Mouse (Mus musculus): ENCODE measurements around the gene Nt5e. TPM values are rescaled to one million over a fixed set of nuclear protein-coding genes. Genes with fewer than 3 reads are reported as not detected.
"Not testable (repeated sequence)": the region's sequence is repeated elsewhere in the genome, so short reads cannot be mapped to it uniquely, and the experiment has no call there.

Gene Nt5e
- polyA plus RNA-seq (2015; fragmentation: Nextera tagmentation; extraction: Ambion mirVana), result 1.3 and 2.1 TPM in 2 replicates

DNA sequence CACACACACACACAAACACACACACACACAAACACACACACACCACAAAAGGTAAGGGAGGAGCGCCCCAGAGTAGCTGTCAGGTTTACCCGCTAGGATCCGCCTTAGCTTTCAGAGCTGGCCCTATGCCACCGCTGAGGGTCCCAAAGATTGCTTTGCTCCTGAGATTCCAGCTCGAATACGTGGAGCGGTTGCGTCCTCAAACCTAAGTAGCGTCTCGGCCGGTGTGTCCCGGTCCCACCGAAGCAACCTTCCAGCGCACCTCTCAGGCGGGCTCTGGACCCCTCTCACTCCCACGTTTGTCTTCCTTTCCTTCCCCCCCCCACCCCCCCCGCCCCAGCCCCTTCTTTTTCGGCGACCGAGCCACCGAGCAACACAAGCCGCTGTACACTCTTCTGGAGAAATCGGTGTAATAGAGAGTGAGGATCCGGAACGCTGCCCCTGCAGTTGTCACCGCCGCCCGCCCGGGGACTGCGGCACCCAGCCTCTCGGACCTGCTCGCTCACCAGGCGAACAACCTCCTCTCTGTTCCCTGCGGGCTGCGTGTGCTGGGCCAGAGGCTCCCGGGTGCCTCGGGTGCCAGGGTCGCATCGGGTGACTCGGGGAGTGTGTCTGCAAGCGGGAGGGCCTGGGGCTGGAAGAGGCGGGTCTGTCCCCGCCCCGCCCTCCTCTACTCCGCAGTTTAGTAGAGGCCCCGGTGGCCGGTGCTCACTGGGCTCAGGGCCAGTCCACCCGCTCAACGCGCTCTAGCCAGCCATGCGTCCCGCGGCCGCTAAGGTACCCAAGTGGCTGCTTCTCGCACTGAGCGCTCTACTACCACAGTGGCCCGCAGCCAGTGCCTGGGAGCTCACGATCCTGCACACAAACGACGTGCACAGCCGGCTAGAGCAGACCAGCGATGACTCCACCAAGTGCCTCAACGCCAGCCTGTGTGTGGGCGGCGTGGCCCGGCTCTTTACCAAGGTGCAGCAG lies at the start of gene Nt5e:
TSS of gene Nt5e (plus strand) at position 268 of the 972 bp plus-strand sequence.
- ATAC-seq, result peak; percentile 93
- Histone ChIP-seq H3K9ac (ENCODE audit: low read depth, low read length) (peak within 1 kb of the TSS; percentile 76), H3K4me3 (ENCODE audit: low read length) (peak within 1 kb of the TSS; percentile 60), H3K27me3 (replicated peaks; ENCODE audit: control insufficient read depth, insufficient read depth, low read length) (0 out of 2 replicates have a peak, but pooled peaks cover 4% of the 10 kb centered on the region), H3K27ac (ENCODE audit: low read depth, low read length) (no peak within 1 kb of the TSS), H3K4me1 (ENCODE audit: control insufficient read depth, insufficient read depth, low read depth, low read length) (no peaks in the 10 kb centered on the region), H3K9me3 (ENCODE audit: control insufficient read depth, low read length) (no peaks in the 10 kb centered on the region), H3K4me2 (ENCODE audit: low read length) (peak within 1 kb of the TSS; percentile 88), H3K36me3 (ENCODE audit: control insufficient read depth, insufficient read depth, low read length) (no peaks in the 10 kb centered on the region)
- WGBS, result under 1% methylated on average over 53 of the region's 66 CpGs

DNA sequence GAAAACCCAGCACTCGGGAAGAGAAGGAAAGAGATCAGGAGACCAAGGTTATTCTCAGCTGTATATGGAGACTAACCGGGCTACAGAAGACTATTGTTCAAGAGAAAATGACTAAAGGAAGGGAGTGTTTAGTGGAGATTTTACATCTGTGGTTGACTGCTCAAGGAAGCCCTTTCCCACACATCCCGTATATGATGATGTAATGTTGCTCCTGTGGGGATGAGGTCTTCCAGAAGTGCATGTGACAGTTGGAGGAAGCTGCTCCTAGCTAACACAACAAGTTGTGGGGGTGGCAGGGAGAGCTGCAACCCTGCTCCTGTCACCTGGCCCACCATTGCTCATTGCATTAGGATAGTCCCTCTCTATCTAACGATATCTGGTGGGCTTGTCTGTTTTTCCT lies 49.4 kb upstream of the Nt5e start:
- Histone ChIP-seq H3K9ac (ENCODE audit: low read depth, low read length) (no peak overlapping the region), H3K36me3 (ENCODE audit: control insufficient read depth, insufficient read depth, low read length) (no peaks in the 10 kb centered on the region), H3K27ac (ENCODE audit: low read depth, low read length) (no peak overlapping the region), H3K4me2 (ENCODE audit: low read length) (no peak overlapping the region), H3K4me3 (ENCODE audit: low read length) (no peak overlapping the region), H3K4me1 (ENCODE audit: control insufficient read depth, insufficient read depth, low read depth, low read length) (no peaks in the 10 kb centered on the region), H3K9me3 (ENCODE audit: control insufficient read depth, low read length) (no peaks in the 10 kb centered on the region), H3K27me3 (replicated peaks; ENCODE audit: control insufficient read depth, insufficient read depth, low read length) (no peaks in the 10 kb centered on the region)
- WGBS, result 88% methylated on average over 4 of the region's 4 CpGs
- no peak for ATAC-seq

DNA sequence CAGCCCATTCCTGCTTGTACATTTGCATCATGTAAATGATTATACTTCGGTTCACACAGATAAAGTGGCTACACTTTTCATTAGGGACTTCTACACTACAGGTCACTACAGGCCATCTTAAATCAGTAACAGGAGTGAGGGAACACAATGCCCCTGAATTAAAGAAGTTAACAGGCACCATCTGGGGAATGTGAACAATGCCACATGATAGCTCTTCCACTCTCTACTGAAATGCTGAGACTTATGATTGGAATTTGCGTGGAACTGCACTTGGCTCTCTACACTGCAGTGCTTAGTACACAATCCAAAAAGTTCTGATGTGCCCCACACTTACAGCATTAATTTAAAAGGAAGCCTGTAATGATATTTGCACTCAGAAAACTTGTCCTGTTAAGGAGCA lies 47.3 kb upstream of the Nt5e start:
- Histone ChIP-seq H3K27me3 (replicated peaks; ENCODE audit: control insufficient read depth, insufficient read depth, low read length) (no peaks in the 10 kb centered on the region), H3K4me3 (ENCODE audit: low read length) (no peak overlapping the region), H3K4me2 (ENCODE audit: low read length) (no peak overlapping the region), H3K9me3 (ENCODE audit: control insufficient read depth, low read length) (no peaks in the 10 kb centered on the region), H3K4me1 (ENCODE audit: control insufficient read depth, insufficient read depth, low read depth, low read length) (no peaks in the 10 kb centered on the region), H3K27ac (ENCODE audit: low read depth, low read length) (no peak overlapping the region), H3K36me3 (ENCODE audit: control insufficient read depth, insufficient read depth, low read length) (no peaks in the 10 kb centered on the region), H3K9ac (ENCODE audit: low read depth, low read length) (no peak overlapping the region)
- WGBS, result 82% methylated on average over 2 of the region's 2 CpGs
- ATAC-seq, result no peak

DNA sequence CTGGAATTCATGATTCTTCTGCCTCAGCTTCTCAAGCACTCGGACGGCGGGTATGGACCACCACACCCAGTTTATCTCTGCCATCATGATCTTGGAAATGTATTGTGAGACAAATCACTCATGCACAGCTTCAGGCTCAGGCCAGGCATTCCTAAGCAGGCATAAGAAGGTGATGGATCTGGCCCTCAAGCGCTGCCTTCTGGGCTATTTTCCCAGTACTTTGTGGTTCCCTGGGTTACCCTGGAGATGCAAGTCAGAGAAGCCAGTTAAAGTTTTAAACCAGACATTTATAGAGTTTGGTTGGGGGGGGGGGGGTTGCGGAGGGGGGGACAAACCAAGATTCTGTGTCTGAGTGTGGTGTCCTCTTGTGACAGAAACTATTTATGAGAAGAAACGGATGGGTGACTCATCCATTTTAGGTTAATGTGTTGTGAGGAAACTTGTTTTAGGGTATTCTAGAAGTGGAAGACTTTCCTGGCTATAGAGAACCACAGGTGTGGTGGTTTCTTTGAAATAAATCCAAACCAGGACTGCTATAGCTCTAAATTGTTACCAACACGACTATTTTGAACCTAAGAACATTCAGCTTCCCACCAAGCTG lies 37.3 kb upstream of the Nt5e start:
- ATAC-seq, result no peak
- H3K27me3 ChIP-seq (replicated peaks; ENCODE audit: control insufficient read depth, insufficient read depth, low read length), result no peaks in the 10 kb centered on the region
- H3K4me2 ChIP-seq (ENCODE audit: low read length), result no peak overlapping the region
- H3K4me1 ChIP-seq (ENCODE audit: control insufficient read depth, insufficient read depth, low read depth, low read length), result no peaks in the 10 kb centered on the region
- H3K27ac ChIP-seq (ENCODE audit: low read depth, low read length), result no peak overlapping the region
- H3K9ac ChIP-seq (ENCODE audit: low read depth, low read length), result no peak overlapping the region
- no peak overlapping the region for H3K4me3 ChIP-seq (ENCODE audit: low read length)
- no peaks in the 10 kb centered on the region for H3K36me3 ChIP-seq (ENCODE audit: control insufficient read depth, insufficient read depth, low read length)
- H3K9me3 ChIP-seq (ENCODE audit: control insufficient read depth, low read length), result no peaks in the 10 kb centered on the region
- 87% methylated on average over 7 of the region's 7 CpGs for WGBS

DNA sequence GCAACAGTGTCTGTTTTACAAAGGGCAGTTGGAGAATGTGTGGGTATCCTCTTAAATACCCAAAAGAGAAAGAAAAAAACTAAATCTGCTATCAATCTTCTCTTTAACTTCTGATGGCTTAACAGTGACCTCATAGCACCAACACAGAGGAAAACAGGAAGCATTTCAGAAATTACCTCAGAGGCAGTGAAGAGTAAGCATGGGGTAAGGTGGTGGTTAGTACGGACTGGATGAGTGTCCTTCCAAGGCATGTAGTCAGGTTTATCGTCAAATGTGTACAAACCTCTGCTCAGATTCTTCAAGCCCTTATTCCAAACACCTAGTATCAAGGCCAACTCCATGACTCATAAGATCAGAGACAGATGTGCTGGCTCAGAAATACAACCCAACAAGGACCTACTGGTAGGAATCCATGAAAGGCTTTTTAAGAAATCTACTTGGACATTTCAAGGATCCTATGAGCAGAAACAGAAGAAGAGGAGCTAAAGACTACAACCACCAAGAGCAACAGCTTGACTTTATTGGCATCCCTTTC lies 34.1 kb upstream of the Nt5e start:
- no peak overlapping the region for H3K4me3 ChIP-seq (ENCODE audit: low read length)
- 89% methylated on average over 2 of the region's 2 CpGs for WGBS
- H3K9me3 ChIP-seq (ENCODE audit: control insufficient read depth, low read length), result no peaks in the 10 kb centered on the region
- no peaks in the 10 kb centered on the region for H3K36me3 ChIP-seq (ENCODE audit: control insufficient read depth, insufficient read depth, low read length)
- no peak overlapping the region for H3K9ac ChIP-seq (ENCODE audit: low read depth, low read length)
- no peak overlapping the region for H3K4me2 ChIP-seq (ENCODE audit: low read length)
- ATAC-seq, result no peak
- no peaks in the 10 kb centered on the region for H3K4me1 ChIP-seq (ENCODE audit: control insufficient read depth, insufficient read depth, low read depth, low read length)
- no peak overlapping the region for H3K27ac ChIP-seq (ENCODE audit: low read depth, low read length)
- no peaks in the 10 kb centered on the region for H3K27me3 ChIP-seq (replicated peaks; ENCODE audit: control insufficient read depth, insufficient read depth, low read length)

DNA sequence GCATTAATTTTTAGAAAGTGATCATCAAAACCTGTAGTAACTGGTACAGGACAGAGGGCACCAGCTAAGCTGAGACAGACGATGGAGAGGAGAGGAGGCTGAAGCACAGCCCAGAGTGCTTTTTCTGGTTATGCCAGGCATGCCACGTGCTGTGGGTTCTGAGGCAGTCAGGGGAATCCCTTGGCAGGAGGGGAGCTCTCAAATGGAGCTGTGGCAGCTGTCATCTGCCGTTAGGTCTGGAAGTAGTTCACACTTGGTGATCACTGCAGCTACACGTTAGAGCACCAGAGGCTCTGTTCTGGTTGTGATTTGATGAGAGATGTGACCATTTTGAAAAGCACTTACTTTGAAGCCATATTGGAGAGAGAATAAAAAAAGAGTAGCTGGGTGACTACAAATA lies 31.2 kb upstream of the Nt5e start:
- H3K4me1 ChIP-seq (ENCODE audit: control insufficient read depth, insufficient read depth, low read depth, low read length), result no peaks in the 10 kb centered on the region
- no peaks in the 10 kb centered on the region for H3K36me3 ChIP-seq (ENCODE audit: control insufficient read depth, insufficient read depth, low read length)
- no peaks in the 10 kb centered on the region for H3K9me3 ChIP-seq (ENCODE audit: control insufficient read depth, low read length)
- H3K27ac ChIP-seq (ENCODE audit: low read depth, low read length), result no peak overlapping the region
- H3K4me2 ChIP-seq (ENCODE audit: low read length), result no peak overlapping the region
- no peak overlapping the region for H3K4me3 ChIP-seq (ENCODE audit: low read length)
- no peaks in the 10 kb centered on the region for H3K27me3 ChIP-seq (replicated peaks; ENCODE audit: control insufficient read depth, insufficient read depth, low read length)
- H3K9ac ChIP-seq (ENCODE audit: low read depth, low read length), result no peak overlapping the region
- 60% methylated on average over 4 of the region's 4 CpGs for WGBS
- ATAC-seq, result peak; percentile 61; the same call in 1 of the 2 replicates

DNA sequence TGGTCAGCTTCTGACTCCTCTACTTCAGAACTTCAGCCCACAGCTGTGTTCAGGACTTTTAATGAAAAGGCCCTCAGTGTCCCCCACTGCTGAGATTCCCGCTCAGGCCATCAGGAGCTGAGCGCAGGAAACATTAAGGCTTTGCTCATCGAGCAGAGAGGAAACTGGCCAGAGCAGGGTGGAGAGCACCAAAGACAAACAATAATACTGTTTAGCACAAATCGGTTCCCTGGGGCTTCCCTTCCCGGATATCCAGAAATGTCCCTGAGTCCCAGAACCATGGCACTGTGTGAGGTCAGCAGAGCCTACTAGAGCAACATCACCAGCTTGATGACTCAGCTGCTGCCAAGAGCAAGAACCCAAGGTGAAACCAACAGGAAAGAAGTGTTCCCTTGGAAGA lies 30.7 kb upstream of the Nt5e start:
- no peak overlapping the region for H3K4me3 ChIP-seq (ENCODE audit: low read length)
- no peak for ATAC-seq
- H3K4me1 ChIP-seq (ENCODE audit: control insufficient read depth, insufficient read depth, low read depth, low read length), result no peaks in the 10 kb centered on the region
- H3K27me3 ChIP-seq (replicated peaks; ENCODE audit: control insufficient read depth, insufficient read depth, low read length), result no peaks in the 10 kb centered on the region
- no peak overlapping the region for H3K4me2 ChIP-seq (ENCODE audit: low read length)
- no peaks in the 10 kb centered on the region for H3K36me3 ChIP-seq (ENCODE audit: control insufficient read depth, insufficient read depth, low read length)
- H3K9me3 ChIP-seq (ENCODE audit: control insufficient read depth, low read length), result no peaks in the 10 kb centered on the region
- H3K27ac ChIP-seq (ENCODE audit: low read depth, low read length), result no peak overlapping the region
- WGBS, result 73% methylated on average over 5 of the region's 5 CpGs
- H3K9ac ChIP-seq (ENCODE audit: low read depth, low read length), result no peak overlapping the region

DNA sequence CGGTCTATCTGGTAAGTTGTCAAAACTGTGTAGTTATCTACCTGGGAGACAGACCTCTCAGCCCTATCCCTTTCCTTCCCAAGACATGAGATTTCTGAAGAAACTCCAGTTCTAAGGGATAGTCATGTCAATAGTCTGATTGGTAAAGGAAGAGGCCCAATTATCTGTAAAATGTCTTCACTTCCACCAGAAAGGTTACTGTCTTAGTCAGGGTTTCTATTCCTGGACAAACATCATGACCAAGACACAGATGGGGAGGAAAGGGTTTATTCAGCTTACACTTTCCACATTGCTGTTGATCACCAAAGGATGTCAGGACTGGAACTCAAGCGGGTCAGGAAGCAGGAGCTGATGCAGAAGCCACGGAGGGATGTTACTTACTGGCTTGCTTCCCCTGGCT lies 29.8 kb upstream of the Nt5e start:
- H3K9me3 ChIP-seq (ENCODE audit: control insufficient read depth, low read length), result not testable (repeated sequence)
- 78% methylated on average over 3 of the region's 3 CpGs for WGBS

More for the DNA sequence above, 29.8 kb upstream of the Nt5e start:
- H3K4me1 ChIP-seq (ENCODE audit: control insufficient read depth, insufficient read depth, low read depth, low read length); ATAC-seq; H3K36me3 ChIP-seq (ENCODE audit: control insufficient read depth, insufficient read depth, low read length); H3K27ac ChIP-seq (ENCODE audit: low read depth, low read length); H3K4me2 ChIP-seq (ENCODE audit: low read length); H3K9ac ChIP-seq (ENCODE audit: low read depth, low read length); H3K27me3 ChIP-seq (replicated peaks; ENCODE audit: control insufficient read depth, insufficient read depth, low read length); H3K4me3 ChIP-seq (ENCODE audit: low read length): not testable (repeated sequence)
